In the genomic region with DNA sequence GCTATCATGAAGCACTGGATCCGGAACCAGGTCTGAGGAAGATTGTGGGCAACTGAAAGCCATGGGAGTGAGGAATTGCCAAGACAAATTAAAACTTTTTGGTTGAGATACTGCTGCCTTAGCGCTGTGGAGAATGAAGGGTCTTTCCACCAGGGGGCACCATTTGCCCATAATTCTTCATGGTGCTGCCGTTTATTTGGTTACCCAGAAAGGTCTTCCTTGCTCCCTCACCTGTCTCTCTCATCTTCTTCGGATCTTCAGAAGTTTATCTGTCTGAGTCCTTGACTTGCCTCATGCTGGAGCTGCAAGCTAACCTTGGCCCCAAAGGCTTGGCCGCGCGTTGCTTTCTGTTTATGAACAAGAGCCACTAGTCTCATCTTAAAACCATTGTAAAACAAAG, we compare ENCODE assay signal across 9 mouse cellular contexts. TPM values are rescaled to one million over a fixed set of nuclear protein-coding genes. Genes with fewer than 3 reads are reported as not detected.
A peak's percentile ranks its signal among the peaks of the same experiment; 100 is the strongest.
DNase-seq lines count a peak whose midpoint lies in the region; ATAC-seq and TF ChIP-seq lines count a peak whose summit lies in the region.
"Had no signal": no experiment of that assay in that cellular context is flagged by ENCODE, and none has a peak within 500 bp of the region (broad histone marks: within the 10 kb centered on the region; RNA-seq: fewer than 3 reads in every experiment).

No protein-coding gene starts in this region.

- no peaks in the 10 kb centered on the region for H3K36me3 ChIP-seq in heart, embryonic 11.5 days (ENCODE audit: control insufficient read depth, insufficient read depth, low read length)
- H3K36me3 ChIP-seq in embryonic facial prominence, embryonic 10.5 days (replicated peaks) = no peaks in the 10 kb centered on the region
- no peaks in the 10 kb centered on the region for H3K36me3 ChIP-seq in stomach, postnatal 0 days (ENCODE audit: control insufficient read depth, insufficient read depth, low read length)
- no peaks in the 10 kb centered on the region for H3K36me3 ChIP-seq in forebrain, embryonic 16.5 days (ENCODE audit: control insufficient read depth, insufficient read depth)

- TF ChIP-seq EP300 in stomach, postnatal 0 days (optimal IDR thresholded peaks at IDR 0.05) = no peak

- H3K27me3 ChIP-seq in heart, embryonic 11.5 days (ENCODE audit: control insufficient read depth, insufficient read depth, low read length) = no peaks in the 10 kb centered on the region
- H3K27me3 ChIP-seq in embryonic facial prominence, embryonic 10.5 days (replicated peaks; ENCODE audit: low read depth, poor library complexity, severe bottlenecking) = no peaks in the 10 kb centered on the region
- H3K27me3 ChIP-seq in stomach, postnatal 0 days (ENCODE audit: control insufficient read depth, insufficient read depth, low read length) = no peaks in the 10 kb centered on the region
- no peaks in the 10 kb centered on the region for H3K27me3 ChIP-seq in forebrain, embryonic 16.5 days (replicated peaks; ENCODE audit: control insufficient read depth, insufficient read depth, low read length)

- no peak for ATAC-seq in heart, embryonic 11.5 days (replicated peaks; ENCODE audit: insufficient number of reproducible peaks, low FRiP score, low TSS enrichment)
- no peak for ATAC-seq in stomach, postnatal 0 days (ENCODE audit: low FRiP score, low TSS enrichment)
- ATAC-seq in forebrain, embryonic 16.5 days = no peak

- 46% methylated on average over 7 of the region's 7 CpGs for WGBS in heart, embryonic 11.5 days (ENCODE audit: insufficient replicate concordance)
- 43% methylated on average over 7 of the region's 7 CpGs for WGBS in embryonic facial prominence, embryonic 10.5 days
- WGBS in stomach, postnatal 0 days = 36% methylated on average over 7 of the region's 7 CpGs
- 47% methylated on average over 7 of the region's 7 CpGs for whole genome bisulfite sequencing in forebrain, embryonic 16.5 days

- H3K4me3 ChIP-seq in heart, embryonic 11.5 days (ENCODE audit: low read depth, low read length) = no peak overlapping the region
- H3K4me3 ChIP-seq in embryonic facial prominence, embryonic 10.5 days = no peak overlapping the region
- no peak overlapping the region for H3K4me3 ChIP-seq in stomach, postnatal 0 days (ENCODE audit: low read depth, low read length)
- no peak overlapping the region for H3K4me3 ChIP-seq in forebrain, embryonic 16.5 days (replicated peaks; ENCODE audit: low read length)

- no peaks in the 10 kb centered on the region for H3K9me3 ChIP-seq in heart, embryonic 11.5 days (replicated peaks; ENCODE audit: control insufficient read depth, low read length)
- H3K9me3 ChIP-seq in embryonic facial prominence, embryonic 10.5 days = no peaks in the 10 kb centered on the region
- H3K9me3 ChIP-seq in stomach, postnatal 0 days (ENCODE audit: control insufficient read depth, low read length) = no peaks in the 10 kb centered on the region
- no peaks in the 10 kb centered on the region for H3K9me3 ChIP-seq in forebrain, embryonic 16.5 days (ENCODE audit: control insufficient read depth, low read length)

- no peak overlapping the region for H3K27ac ChIP-seq in heart, embryonic 11.5 days (ENCODE audit: low read depth, low read length)
- no peak overlapping the region for H3K27ac ChIP-seq in embryonic facial prominence, embryonic 10.5 days (replicated peaks)
- H3K27ac ChIP-seq in stomach, postnatal 0 days (replicated peaks) = no peak overlapping the region
- H3K27ac ChIP-seq in forebrain, embryonic 16.5 days (ENCODE audit: low read length) = no peak overlapping the region

- H3K9ac ChIP-seq in heart, embryonic 11.5 days (ENCODE audit: low read depth, low read length) = no peak overlapping the region
- H3K9ac ChIP-seq in stomach, postnatal 0 days (ENCODE audit: low read length) = no peak overlapping the region
- H3K9ac ChIP-seq in forebrain, embryonic 16.5 days (replicated peaks; ENCODE audit: low read depth, low read length) = no peak overlapping the region

- DNase-seq in heart, adult 18-20 months = peak; percentile 4 to 38
- peak; percentile 10 to 36 for DNase-seq in right cerebral cortex, adult 2 months (ENCODE audit: low spot score in 2 of 2)
- no peak for DNase-seq in right cerebral cortex, postnatal 36 days (ENCODE audit: low spot score in 2 of 2)
- peak; percentile 25 for DNase-seq in embryonic facial prominence, embryonic 10.5 days (ENCODE audit: low spot score)
- peak; percentile 4 for DNase-seq in lung, postnatal 25 days (ENCODE audit: low spot score)
- peak; percentile 16 for DNase-seq in stomach, postnatal 0 days (ENCODE audit: low spot score)

- H3K4me2 ChIP-seq in heart, embryonic 11.5 days = no peak overlapping the region
- H3K4me2 ChIP-seq in stomach, postnatal 0 days (replicated peaks; ENCODE audit: low read depth) = no peak overlapping the region
- no peak overlapping the region for H3K4me2 ChIP-seq in forebrain, embryonic 16.5 days (ENCODE audit: low read length)

- TF ChIP-seq CTCF in stomach, postnatal 0 days (IDR thresholded peaks at IDR 0.05; ENCODE audit: low read depth) = peak; percentile 56

- no peaks in the 10 kb centered on the region for H3K4me1 ChIP-seq in heart, embryonic 11.5 days (ENCODE audit: control insufficient read depth, insufficient read depth, low read length)
- no peaks in the 10 kb centered on the region for H3K4me1 ChIP-seq in embryonic facial prominence, embryonic 10.5 days
- no peaks in the 10 kb centered on the region for H3K4me1 ChIP-seq in stomach, postnatal 0 days (replicated peaks; ENCODE audit: control insufficient read depth, insufficient read depth)
- no peaks in the 10 kb centered on the region for H3K4me1 ChIP-seq in forebrain, embryonic 16.5 days (replicated peaks; ENCODE audit: control insufficient read depth, insufficient read depth, low read length)

RNA-seq across cellular contexts. Expression of gene Moxd2, which starts 6.3 kb away (rescaled TPM):
- total RNA-seq in heart, adult 18-20 months (2021) = not detected
- not detected in 2 replicates for polyA plus RNA-seq in heart, embryonic 11.5 days (2014; fragmentation: Nextera tagmentation; extraction: Ambion mirVana)
- not detected in 2 replicates for polyA plus RNA-seq in embryonic facial prominence, embryonic 10.5 days (2016; fragmentation: Nextera tagmentation; extraction: Ambion mirVana)
- polyA plus RNA-seq in stomach, postnatal 0 days (2015; fragmentation: Nextera tagmentation; extraction: Ambion mirVana) = not detected in 2 replicates
- not detected in 2 replicates for polyA plus RNA-seq in forebrain, embryonic 16.5 days (2015; fragmentation: Nextera tagmentation; extraction: Ambion mirVana)
- total RNA-seq: layer of hippocampus, postnatal 25 days had no signal

RNA-seq across cellular contexts. Expression of gene Prss58, which starts 6.6 kb away (rescaled TPM):
- not detected for total RNA-seq in heart, adult 18-20 months (2021)
- not detected in 2 replicates for polyA plus RNA-seq in heart, embryonic 11.5 days (2014; fragmentation: Nextera tagmentation; extraction: Ambion mirVana)
- not detected in 2 replicates for polyA plus RNA-seq in embryonic facial prominence, embryonic 10.5 days (2016; fragmentation: Nextera tagmentation; extraction: Ambion mirVana)
- not detected in 2 replicates for polyA plus RNA-seq in stomach, postnatal 0 days (2015; fragmentation: Nextera tagmentation; extraction: Ambion mirVana)
- polyA plus RNA-seq in forebrain, embryonic 16.5 days (2015; fragmentation: Nextera tagmentation; extraction: Ambion mirVana) = not detected in 2 replicates
- total RNA-seq: layer of hippocampus, postnatal 25 days had no signal

RNA-seq across cellular contexts. Expression of gene 1700074P13Rik, which starts 46.8 kb away (rescaled TPM):
- not detected for total RNA-seq in heart, adult 18-20 months (2021)
- polyA plus RNA-seq in heart, embryonic 11.5 days (2014; fragmentation: Nextera tagmentation; extraction: Ambion mirVana) = not detected in 2 replicates
- not detected in 2 replicates for polyA plus RNA-seq in embryonic facial prominence, embryonic 10.5 days (2016; fragmentation: Nextera tagmentation; extraction: Ambion mirVana)
- not detected in 2 replicates for polyA plus RNA-seq in stomach, postnatal 0 days (2015; fragmentation: Nextera tagmentation; extraction: Ambion mirVana)
- not detected in 2 replicates for polyA plus RNA-seq in forebrain, embryonic 16.5 days (2015; fragmentation: Nextera tagmentation; extraction: Ambion mirVana)
- total RNA-seq: layer of hippocampus, postnatal 25 days had no signal

RNA-seq across cellular contexts. Expression of gene Gm4744, which starts 58.1 kb away (rescaled TPM):
- total RNA-seq in heart, adult 18-20 months (2021) = not detected
- polyA plus RNA-seq in heart, embryonic 11.5 days (2014; fragmentation: Nextera tagmentation; extraction: Ambion mirVana) = not detected in 2 replicates
- polyA plus RNA-seq in embryonic facial prominence, embryonic 10.5 days (2016; fragmentation: Nextera tagmentation; extraction: Ambion mirVana) = not detected in 2 replicates
- polyA plus RNA-seq in stomach, postnatal 0 days (2015; fragmentation: Nextera tagmentation; extraction: Ambion mirVana) = not detected in 2 replicates
- not detected in 2 replicates for polyA plus RNA-seq in forebrain, embryonic 16.5 days (2015; fragmentation: Nextera tagmentation; extraction: Ambion mirVana)
- total RNA-seq: layer of hippocampus, postnatal 25 days had no signal

Comparison
In these comparisons a context has a peak if more than half of its experiments do, and no peak if none do; other contexts are left out.
1. DNase-seq: peak in heart, adult 18-20 months (2 of 2), right cerebral cortex, adult 2 months (2 of 2), embryonic facial prominence, embryonic 10.5 days (single experiment), lung, postnatal 25 days (single experiment) and stomach, postnatal 0 days (single experiment); none in right cerebral cortex, postnatal 36 days (0 of 2).